Mouse (Mus musculus): Measurements from ENCODE around the gene Anp32b.

The Anp32b gene

DNA sequence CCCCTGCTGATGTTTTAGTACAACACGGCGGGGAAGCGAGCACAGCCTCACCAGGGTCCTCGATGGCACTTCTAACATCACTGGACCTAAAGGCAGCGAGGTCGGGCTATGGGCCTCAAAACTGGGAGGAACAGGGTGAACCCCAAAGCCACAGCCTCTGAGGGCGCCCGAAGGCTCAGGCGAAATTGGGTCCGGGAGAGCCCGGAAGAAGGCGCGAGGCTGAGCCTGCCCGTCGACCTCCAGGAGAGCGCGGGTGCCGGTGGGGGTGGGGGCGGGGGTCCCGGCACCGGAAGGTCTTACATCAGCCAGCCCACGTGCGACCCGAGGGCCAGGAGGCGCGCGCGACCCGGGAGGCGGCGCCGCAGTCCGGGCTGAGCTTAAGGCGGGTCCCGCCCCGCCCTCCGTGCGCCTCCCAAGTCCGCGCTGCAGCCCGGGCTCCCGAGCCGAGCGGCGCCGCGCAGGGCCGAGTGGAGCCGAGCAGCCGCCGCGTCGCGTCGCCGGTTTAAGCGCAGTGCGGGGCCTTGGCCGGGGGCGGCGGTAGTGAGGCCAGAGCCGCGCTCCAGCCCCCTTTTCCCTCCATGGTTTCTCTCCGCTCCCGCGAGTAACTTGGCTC lies at the start of gene Anp32b:
TSS of gene Anp32b (plus strand) at position 384 of the 613 bp plus-strand sequence.
- peak; percentile 96 for DNase-seq (ENCODE audit: low spot score)

DNA sequence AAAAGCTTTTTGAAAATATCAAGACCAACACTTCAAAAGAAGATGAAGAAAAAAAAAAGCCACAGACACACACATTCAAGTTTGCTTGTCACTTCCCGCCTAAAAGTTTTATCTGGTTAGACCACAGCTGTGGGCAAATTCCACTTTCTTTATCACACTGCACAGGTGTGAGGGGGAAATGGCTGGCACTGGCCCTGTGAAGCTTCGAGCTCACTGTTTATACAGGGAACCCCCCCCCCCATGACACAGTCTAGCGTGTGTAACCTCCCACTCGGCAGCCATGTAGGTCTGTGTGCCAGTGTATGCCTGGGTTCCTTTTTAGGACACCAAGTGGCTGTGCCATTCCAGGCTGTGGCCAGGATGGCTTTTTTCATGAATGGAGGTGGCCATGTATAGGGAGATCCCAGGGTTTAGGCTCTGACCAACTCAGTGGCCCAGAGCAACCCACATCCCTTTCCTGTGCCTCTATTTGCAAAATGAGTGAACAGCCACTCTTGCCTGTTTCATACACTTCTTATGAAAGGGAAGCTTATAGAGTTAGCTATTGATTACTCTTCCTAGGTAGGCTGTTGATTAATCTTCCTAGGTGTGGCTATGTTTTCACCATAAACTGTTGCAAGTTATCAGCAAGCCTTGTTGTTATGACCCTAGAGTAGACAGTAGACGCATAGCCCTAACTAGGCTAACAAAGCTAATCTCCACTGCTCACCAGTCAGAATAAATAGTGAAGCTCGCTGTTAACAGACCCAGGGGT lies 46.5 kb upstream of the Anp32b start:
- no peak for DNase-seq (ENCODE audit: low spot score)

DNA sequence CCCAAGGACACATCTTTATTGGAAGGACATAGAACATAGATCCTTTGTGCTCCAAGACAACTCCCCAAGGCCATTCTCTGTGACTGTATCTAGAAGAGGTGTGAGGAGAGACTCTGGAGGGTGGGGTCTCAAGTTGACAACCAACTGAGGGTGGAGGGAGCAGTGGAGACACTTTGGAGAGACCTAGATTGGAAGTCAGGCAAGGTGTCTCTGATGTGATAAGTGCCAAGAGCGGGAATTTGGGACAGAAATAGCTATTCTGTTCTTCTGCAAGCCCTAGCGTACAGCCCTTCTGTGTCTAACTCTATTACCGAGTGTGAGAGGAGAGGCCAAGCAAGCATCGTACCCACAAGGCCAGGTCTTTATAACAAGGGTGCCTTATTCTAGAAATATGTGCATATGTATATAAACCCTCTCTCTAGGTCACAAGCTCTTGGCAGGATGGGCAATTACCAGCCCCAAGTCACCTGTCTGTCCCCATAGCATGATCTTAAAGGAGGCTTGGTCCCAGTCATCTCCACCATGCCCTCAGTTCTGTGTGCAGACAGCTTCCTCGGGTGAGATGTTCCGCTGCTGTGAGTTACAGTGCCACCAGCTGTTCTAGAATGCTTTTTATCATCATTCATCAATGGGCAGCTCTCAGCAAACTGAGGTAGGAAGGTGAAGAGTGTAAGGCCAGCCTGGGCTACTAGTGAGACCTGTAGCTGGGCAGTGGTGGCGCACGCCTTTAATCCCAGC lies 43.6 kb upstream of the Anp32b start:
- no peak for DNase-seq (ENCODE audit: low spot score)

DNA sequence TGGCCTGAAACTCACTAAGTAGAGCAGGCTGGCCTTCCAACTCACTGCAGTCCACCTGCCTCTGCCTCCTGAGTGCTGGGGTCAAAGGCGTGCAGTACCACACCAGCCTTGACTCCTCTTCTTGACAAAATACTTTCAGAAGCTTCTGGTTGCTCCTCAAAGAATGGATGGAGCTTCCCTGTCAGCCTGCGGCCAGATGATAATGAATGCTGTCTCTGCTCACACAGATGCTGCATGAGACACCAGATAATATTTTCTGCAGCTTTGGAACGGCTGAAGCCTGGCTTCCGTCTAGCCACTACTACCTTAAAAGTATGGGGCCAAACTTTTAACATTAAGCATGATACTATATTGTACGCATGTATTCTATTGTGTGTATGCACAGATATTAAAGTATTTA lies 40.0 kb upstream of the Anp32b start:
- DNase-seq (ENCODE audit: low spot score), result no peak

DNA sequence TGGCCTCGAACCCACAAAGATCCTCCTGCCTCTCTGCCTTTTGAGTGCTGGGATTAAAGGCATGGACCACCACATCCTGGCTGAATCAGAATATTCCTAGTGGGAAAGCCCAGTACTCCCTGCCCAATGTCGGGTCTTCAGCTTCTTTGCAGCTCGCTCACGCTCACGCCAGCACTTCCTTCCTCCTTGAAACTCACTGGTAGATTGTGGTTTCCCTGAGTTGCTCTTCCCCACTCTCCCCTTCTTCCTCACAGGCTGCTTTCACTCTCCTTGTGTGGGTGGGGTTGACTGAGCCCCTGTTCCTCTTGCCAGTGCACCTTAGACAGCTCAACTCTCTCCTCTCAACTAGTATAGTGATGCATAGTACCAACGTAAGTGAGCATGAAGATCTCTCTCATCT lies 39.2 kb upstream of the Anp32b start:
- DNase-seq (ENCODE audit: low spot score), result no peak

DNA sequence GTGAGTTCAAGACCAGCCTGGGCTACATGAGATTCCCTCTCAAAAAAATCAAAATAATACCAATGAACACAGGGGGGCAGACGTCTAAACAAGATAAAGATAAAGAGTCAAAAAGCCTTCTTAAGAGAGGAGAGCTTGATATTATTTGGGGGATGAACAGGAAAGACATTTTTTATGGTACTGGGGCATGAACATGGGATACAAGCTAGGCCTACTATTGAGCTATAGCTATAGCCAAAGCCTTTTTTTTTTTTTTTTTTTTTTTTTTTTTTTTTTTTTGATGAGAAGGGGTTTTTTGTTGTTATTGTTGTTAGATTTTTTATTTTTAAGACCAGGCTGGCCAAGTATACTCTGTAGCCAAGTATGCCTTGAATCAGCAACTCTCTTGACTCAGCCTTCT lies 38.6 kb upstream of the Anp32b start:
- DNase-seq (ENCODE audit: low spot score), result no peak

DNA sequence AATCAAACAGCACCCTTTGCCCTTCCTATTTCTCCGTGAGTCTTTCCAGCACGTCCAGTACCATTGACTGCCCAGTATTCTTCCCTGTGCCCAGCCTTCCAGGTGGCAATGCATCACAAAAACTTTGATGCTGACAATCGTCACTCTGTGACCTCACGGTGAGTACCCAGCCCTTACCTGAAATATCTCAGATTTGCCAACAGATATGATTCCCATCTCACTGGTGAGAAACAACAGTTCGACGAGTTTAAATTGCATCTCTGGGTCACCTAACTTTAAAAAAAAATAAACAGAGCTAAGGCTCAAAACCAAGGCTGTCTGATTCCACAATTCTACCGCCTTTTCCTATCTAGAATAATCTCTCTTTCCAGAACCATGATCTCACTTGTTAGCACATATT lies 37.3 kb upstream of the Anp32b start, which contains the start of gene Hemgn:
TSS of gene Hemgn (minus strand) at position 101 of the 400 bp plus-strand sequence.
- no peak for DNase-seq (ENCODE audit: low spot score)

DNA sequence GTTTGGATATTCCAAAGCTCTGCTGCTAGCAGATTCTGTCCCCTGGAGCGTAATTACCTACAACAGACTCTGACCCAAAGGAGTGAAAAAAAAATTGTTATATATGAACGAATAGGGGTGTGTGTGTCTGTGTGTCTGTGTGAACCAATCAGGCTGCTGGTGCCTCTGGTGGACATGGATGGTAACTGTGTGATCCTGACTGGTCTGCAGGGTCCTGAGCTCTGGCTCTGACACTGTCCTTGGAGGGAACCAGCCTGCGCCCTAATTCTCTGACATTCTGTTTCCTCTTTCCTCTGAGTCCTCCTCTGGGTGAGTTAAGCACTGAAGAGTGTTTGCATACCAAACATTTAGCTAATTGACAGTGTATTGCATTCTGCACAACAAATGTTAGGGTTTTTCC lies 33.2 kb upstream of the Anp32b start:
- no peak for DNase-seq (ENCODE audit: low spot score)

DNA sequence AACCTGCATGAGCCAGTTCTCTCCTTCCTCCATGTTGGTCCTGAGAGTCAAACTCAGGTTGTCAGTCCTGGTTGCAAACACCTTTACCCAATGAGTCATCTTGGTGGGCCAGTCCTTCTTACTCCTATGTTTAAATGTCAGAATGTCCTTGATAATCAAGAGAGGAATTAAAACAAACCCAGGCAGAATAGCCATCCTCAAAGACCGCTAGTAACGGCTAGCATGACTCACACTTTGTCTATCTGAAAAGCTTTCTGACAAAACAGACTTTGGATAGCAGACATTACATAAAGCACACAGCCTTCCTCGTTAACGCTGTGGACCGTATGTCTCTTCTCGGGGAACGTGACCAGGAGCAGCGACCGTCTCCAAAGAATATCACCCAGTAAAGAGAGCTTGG lies 31.9 kb upstream of the Anp32b start:
- DNase-seq (ENCODE audit: low spot score), result no peak

DNA sequence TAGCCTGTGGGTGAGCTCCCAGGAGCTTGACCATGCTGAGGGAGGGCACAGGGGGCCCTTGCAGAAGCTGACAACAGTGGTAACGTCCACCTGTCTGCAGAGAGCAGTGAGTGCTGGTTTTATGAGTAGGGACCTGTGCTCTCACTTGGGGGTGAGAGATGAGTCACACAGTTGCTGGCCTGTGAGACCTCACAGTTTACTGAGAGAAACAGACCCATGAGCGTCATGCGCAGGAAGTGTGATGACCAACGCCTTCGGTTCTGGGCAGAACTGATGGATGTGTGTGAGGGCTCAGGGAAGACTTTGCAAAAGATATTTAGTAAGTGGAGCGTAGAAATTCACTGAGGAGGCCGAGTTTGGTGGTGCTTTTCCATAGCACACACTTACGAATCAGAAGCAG lies 28.1 kb upstream of the Anp32b start:
- DNase-seq (ENCODE audit: low spot score), result no peak

DNA sequence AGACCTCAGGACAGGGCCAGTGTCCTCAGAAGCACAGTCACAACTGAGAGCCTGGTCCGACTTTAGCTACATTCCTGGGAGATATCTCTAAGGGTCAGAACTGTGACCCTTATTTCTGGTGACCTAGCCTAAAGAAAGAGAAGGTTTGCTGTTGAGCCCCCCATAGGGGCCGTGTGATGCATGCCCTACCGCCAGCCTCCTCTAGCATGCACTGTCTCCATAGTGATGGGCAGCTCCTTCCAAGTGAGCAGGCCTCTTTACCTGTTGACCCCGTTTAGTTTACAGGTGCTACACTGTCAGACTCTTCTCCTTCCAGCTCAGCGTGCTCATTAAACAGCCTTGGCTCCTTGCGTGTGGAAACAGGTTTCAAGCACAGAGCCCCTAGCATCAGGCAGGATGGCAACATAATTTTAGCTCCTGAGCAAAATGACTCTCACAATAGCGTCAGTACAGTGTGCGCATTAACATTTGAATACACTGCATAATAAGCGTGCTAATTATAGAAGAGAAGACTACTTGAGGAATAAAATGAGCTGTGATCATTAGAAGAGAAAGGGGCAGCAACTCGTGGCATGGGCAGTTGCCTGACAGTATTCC lies 21.7 kb upstream of the Anp32b start:
- DNase-seq (ENCODE audit: low spot score), result no peak

DNA sequence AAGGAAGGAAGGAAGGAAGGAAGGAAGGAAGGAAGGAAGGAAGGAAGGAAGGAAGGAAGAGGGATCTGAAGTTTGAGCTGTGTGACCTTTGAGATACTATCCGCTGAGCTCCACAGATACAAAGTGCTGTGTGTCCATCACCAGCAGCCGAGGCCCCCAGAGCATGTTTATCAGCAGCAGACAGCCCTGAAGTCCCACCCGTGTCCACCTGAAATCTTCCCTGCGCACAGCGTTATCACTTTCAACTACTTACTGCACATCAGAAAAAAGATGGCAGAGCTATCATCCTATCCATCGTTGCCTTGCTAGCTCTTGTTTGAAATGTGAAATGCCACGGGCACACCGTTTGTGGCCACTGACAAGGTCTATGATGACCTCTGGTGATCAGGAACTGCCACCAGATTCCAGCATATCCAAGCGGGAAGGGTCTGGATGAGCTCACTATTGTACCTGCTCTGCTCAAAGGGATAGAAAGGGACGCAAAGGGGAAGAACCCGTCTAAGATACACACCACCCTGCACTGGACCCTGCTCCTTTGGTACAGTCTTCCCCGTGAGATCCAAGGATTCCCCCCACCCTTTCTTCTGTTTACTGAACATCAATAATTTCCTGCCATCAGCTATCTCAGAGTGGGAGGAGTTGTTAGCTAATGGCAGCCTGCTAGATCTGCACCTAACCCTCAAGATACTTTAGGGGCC lies 18.2 kb upstream of the Anp32b start:
- no peak for DNase-seq (ENCODE audit: low spot score)

DNA sequence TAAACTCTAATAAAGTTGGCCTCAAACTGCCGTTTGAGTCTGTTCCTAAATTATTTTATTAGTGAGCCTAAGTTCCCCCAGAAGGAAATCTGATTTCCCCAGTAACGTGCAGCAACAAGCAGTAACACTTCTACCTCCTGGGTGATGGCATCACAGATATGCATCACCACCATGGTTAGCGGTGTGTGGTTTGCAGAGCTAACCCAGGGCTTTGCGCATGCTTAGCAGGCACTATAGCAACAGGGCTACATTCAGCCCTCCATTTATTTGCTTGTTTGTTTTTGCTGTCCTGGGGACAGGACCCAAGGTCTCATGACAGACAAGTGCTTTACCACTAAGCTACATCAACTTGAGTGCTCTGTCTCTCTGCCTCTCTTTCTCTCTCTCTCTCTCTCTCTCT lies 8.2 kb upstream of the Anp32b start:
- DNase-seq (ENCODE audit: low spot score), result no peak

DNA sequence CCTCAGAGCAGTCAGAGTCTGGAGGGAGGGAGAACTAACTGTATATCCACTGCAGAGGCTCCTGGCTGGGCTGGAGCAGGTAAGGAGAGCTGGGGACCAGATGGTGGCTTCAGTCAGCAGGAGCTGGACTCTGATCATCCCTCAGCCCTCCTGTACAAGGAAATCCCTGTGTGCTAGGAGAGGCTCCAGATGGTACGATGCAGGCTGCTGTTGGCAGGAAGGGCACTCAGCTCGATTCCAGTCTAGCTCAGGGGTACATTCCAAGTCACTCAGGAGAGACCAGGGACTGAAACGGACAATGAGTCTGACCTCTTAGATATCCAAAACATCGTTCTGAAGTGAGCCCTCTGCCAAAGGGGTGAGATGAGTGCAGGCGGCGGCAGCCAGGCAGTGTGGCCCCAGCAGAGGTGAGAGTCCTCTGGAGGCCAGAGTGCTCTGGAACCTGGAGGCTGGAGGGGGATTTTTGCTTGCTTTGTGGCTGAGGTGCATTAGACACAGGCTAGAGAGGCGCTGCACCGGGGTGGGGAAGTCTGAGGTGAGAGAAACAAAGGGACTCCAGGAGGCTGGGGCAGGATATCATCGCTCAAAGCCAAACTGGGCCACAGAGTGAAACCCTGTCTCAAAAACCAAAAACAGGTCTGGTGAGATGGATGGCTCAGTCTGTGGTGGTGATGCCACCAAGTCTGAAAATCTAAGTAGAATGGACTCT lies 5.3 kb upstream of the Anp32b start:
- no peak for DNase-seq (ENCODE audit: low spot score)

DNA sequence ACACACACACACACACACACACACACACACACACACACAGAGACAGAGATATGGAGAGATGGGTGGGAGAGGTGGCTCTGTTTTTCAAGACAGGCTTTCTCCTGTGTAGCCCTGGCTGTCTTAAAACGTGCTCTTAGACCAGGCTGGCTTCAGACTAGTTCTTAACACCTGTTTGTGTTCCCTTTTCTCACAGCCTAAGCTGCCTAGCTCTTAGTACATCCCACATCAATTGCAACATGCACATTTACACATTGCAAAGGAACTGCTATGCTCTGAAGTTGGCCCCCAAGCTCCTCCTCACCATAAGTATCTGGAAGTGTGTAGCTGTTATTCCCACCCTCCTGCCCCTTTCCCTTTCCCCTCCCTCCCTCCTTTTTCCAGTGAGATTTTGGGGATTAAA lies 3.2 kb upstream of the Anp32b start:
- DNase-seq (ENCODE audit: low spot score), result no peak

DNA sequence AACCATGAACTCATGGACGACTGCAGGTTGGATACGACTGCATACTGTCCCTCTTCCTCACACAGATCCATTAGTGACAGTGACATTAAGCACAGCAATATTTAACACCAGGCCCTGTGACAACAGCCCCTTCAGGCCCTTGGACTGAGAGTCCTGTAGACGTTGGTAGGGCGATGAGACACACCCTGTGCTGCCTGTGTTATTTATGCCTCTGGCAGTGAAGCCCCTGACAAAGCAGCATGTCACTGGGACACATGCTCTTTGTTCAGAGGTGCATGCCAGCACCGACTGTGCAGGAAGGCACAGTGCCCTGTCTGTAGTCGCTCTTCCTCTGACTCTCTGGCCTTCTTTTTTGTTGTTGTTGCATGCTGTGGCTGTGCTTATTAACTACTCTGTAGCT lies 1.8 kb upstream of the Anp32b start:
- DNase-seq (ENCODE audit: low spot score), result no peak

DNA sequence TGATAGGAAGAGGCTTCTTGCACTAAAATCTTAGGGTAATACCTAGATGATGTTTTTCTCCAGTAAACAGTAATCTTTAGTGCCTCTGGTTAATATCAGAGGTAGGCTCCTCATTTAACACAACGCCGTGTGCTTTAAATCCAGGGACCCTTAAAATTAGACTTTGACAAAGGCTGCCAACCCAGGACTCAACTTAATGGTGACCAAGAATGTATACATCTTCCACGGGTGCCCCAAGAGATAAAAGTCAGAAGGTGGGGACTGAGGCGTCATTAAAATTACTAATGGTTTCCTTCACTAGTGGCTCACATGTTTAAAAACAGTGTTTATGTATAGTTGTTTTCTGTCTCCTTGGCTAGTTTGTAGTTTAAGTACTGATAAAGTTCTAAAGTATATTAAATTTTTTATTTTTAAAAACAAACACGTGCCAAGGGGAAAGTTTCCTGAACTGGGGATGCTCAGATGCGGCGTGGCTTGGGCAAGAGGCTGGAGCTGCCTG lies 633 bp upstream of the Anp32b start:
- no peak for DNase-seq (ENCODE audit: low spot score)

DNA sequence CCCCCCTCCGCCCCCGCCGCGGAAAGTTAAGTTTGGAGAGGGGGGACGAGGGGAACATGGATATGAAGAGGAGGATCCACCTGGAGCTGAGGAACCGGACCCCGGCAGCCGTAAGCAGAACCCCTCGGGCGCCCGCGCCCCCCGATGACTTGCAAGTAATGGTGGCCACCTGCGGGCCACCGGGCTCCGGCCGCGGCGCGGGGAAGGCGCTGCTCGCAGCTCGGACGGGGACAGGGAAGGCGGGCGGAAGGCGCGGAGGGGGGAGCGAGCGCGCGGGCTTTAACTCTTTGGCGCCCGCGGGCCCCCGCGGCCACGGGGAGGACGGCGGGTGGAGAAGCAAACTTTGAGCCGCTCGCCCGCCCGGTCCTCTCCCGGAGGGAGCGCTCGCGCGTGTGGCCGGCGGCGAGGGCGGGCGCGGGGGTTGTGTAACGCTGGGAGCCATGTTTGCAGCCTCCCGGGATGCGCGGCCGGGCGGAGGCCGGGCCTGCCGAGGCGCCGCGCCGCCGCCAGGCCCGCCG lies 597 bp downstream of the Anp32b start:
- DNase-seq (ENCODE audit: low spot score), result peak; percentile 81

DNA sequence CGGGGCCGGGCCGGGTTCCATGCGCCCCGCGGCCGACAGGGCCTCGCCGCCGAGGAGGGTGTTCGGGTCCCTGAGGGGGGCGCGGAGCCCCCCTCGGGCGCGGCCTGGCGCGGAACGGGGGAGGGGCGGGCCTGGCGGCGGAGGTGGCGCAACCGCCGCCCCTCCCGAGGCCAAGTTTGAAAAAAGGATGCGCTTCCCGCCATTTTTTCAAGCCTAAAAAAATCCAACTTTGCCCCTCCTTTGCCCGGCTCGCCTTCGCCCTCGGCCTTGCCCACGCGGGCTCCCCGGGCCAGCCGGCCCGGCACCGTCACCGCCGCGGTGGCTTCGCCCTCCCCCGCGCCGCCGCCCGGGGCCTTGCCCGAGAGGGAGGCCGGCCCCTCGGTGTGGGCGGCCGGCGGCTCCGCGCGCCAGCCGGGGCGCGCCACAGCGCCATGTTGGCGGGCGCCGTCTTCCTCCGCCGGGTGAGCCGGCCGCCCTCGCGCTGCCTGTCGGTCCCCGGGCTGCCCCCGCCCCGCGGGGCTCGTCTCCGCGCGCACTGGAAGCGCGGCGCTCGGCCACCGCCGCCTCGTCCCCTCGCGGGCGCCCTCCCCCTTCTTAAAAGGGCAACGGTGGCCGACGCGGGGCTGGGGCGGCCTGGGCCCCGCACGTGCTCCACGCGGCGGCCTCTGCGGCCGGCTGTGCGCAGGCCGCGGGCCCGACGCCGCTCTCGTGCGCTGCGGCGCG lies 1.2 kb downstream of the Anp32b start:
- DNase-seq (ENCODE audit: low spot score), result peak; percentile 79

DNA sequence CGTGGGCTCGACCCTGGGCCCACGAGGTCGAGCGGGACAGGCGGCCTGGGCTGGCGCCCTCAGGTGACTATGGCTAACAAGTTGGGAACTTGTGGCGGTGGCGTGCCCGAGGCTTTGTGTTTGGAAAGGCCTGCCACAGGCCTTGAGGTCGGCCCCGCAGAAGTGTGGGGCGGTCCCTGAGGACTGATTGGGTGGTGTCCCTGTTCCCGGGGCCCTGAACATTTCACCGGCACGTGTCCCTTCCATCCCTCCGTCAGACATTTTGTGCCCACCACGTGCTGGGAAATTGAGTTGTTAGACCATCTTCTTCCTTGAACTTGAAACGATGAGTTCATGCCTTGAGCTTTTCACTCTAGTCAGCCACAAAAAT lies 1.8 kb downstream of the Anp32b start:
- DNase-seq (ENCODE audit: low spot score), result peak; percentile 71
